Comparison of ENCODE assay signal across 9 mouse cellular contexts in the genomic region with DNA sequence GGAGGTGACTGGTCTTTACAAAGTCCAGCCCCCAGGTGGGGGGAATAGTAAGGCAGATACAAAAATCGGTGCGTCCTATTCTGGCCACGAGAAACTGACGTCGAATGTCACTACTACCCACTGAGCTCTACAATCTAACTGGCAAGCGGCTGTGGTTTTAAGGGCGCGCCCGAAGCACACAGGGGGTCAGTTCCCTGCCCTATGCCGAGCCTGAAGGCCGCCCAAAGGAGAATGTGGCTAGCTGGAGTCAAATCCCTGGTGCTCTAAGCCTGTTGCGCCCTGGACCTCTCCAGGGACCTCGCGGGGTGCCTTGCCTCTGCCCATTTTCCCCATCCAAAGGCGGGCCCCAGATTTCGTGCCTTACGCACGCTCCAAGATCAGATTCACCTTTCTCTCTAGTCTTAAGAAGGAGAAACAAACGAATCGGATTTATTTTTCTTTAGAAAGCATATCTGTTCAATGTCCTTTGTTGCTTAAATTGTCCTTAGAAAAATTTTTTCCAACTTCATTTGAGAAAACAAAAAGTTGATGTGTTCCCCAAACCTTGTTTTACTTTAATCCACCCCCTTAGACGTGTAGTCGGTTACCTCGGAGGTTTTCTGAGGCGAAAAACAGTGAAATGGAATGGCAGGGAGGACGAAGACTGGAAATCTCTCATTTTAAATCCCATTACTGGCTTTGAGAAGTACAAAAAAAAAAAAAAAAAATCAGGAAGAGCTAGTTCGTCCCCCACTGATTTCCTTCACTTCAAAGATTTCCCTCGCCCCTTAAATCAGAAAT.
DNase-seq lines count a peak whose midpoint lies in the region; ATAC-seq lines count a peak whose summit lies in the region.
"Had no signal": no experiment of that assay in that cellular context is flagged by ENCODE, and none has a peak within 500 bp of the region (broad histone marks: within the 10 kb centered on the region; RNA-seq: fewer than 3 reads in every experiment).

No protein-coding gene starts in this region.

- WGBS in heart, embryonic 12.5 days = 4% methylated on average over 27 of the region's 27 CpGs
- 2% methylated on average over 27 of the region's 27 CpGs for WGBS in embryonic facial prominence, embryonic 10.5 days
- 3% methylated on average over 27 of the region's 27 CpGs for WGBS in hindbrain, embryonic 15.5 days
- WGBS in midbrain, embryonic 14.5 days = 2% methylated on average over 27 of the region's 27 CpGs

- H3K36me3 ChIP-seq in heart, embryonic 12.5 days = no peaks in the 10 kb centered on the region
- no peaks in the 10 kb centered on the region for H3K36me3 ChIP-seq in embryonic facial prominence, embryonic 10.5 days (replicated peaks)
- H3K36me3 ChIP-seq in hindbrain, embryonic 15.5 days = no peaks in the 10 kb centered on the region
- no peaks in the 10 kb centered on the region for H3K36me3 ChIP-seq in midbrain, embryonic 14.5 days (ENCODE audit: control insufficient read depth, insufficient read depth, low read length)

- no peak overlapping the region for H3K27ac ChIP-seq in heart, embryonic 12.5 days (ENCODE audit: poor library complexity, severe bottlenecking)
- no peak overlapping the region; the same call in 1 of the 2 replicates for H3K27ac ChIP-seq in embryonic facial prominence, embryonic 10.5 days (replicated peaks)
- peak overlapping the region; percentile 75 for H3K27ac ChIP-seq in hindbrain, embryonic 15.5 days (replicated peaks)
- peak overlapping the region; percentile 89 for H3K27ac ChIP-seq in midbrain, embryonic 14.5 days (replicated peaks; ENCODE audit: low read depth, low read length)

- H3K9ac ChIP-seq in heart, embryonic 12.5 days = no peak overlapping the region
- H3K9ac ChIP-seq in hindbrain, embryonic 15.5 days = no peak overlapping the region
- peak overlapping the region; percentile 52 for H3K9ac ChIP-seq in midbrain, embryonic 14.5 days (replicated peaks; ENCODE audit: low read length)

- H3K4me2 ChIP-seq in heart, embryonic 12.5 days = peak overlapping the region; percentile 68
- H3K4me2 ChIP-seq in hindbrain, embryonic 15.5 days = peak overlapping the region; percentile 50
- peak overlapping the region; percentile 55 for H3K4me2 ChIP-seq in midbrain, embryonic 14.5 days (ENCODE audit: low read length)

- H3K4me1 ChIP-seq in heart, embryonic 12.5 days (replicated peaks) = peaks cover 48% of the 10 kb centered on the region
- peaks cover 92% of the 10 kb centered on the region for H3K4me1 ChIP-seq in embryonic facial prominence, embryonic 10.5 days
- peaks cover 31% of the 10 kb centered on the region for H3K4me1 ChIP-seq in hindbrain, embryonic 15.5 days (replicated peaks)
- peaks cover 55% of the 10 kb centered on the region for H3K4me1 ChIP-seq in midbrain, embryonic 14.5 days (ENCODE audit: control insufficient read depth, insufficient read depth, low read length)

- DNase-seq in heart, postnatal 4 days = no peak
- DNase-seq in embryonic facial prominence, embryonic 10.5 days (ENCODE audit: low spot score) = no peak
- DNase-seq in midbrain, embryonic 14.5 days = peak; percentile 65
- no peak for DNase-seq in layer of hippocampus, adult 18-20 months (ENCODE audit: low spot score in 2 of 2)
- no peak for DNase-seq in spleen, postnatal 36 days (ENCODE audit: low spot score in 2 of 2)
- DNase-seq in spleen, postnatal 14 days (ENCODE audit: low spot score in 2 of 2) = no peak

- H3K9me3 ChIP-seq in heart, embryonic 12.5 days (replicated peaks) = no peaks in the 10 kb centered on the region
- no peaks in the 10 kb centered on the region for H3K9me3 ChIP-seq in embryonic facial prominence, embryonic 10.5 days
- no peaks in the 10 kb centered on the region for H3K9me3 ChIP-seq in hindbrain, embryonic 15.5 days
- no peaks in the 10 kb centered on the region for H3K9me3 ChIP-seq in midbrain, embryonic 14.5 days (ENCODE audit: control insufficient read depth, low read length)
- H3K9me3 ChIP-seq: megakaryocyte, embryonic 14.5 days had no signal

- H3K4me3 ChIP-seq in heart, embryonic 12.5 days = peak overlapping the region; percentile 44
- peak overlapping the region; percentile 47 for H3K4me3 ChIP-seq in embryonic facial prominence, embryonic 10.5 days
- H3K4me3 ChIP-seq in hindbrain, embryonic 15.5 days = no peak overlapping the region
- H3K4me3 ChIP-seq in midbrain, embryonic 14.5 days (replicated peaks; ENCODE audit: low read depth, low read length) = peak overlapping the region; percentile 23

- H3K27me3 ChIP-seq in heart, embryonic 12.5 days (replicated peaks) = peaks cover 60% of the 10 kb centered on the region
- peaks cover 90% of the 10 kb centered on the region for H3K27me3 ChIP-seq in embryonic facial prominence, embryonic 10.5 days (replicated peaks; ENCODE audit: low read depth, poor library complexity, severe bottlenecking)
- H3K27me3 ChIP-seq in hindbrain, embryonic 15.5 days = peaks cover 44% of the 10 kb centered on the region
- peaks cover 20% of the 10 kb centered on the region for H3K27me3 ChIP-seq in midbrain, embryonic 14.5 days (ENCODE audit: control insufficient read depth, insufficient read depth, low read length)

- no peak for ATAC-seq in heart, embryonic 12.5 days (ENCODE audit: insufficient number of reproducible peaks, low FRiP score)
- no peak for ATAC-seq in hindbrain, embryonic 15.5 days (ENCODE audit: low FRiP score, low read depth)
- no peak for ATAC-seq in midbrain, embryonic 14.5 days (ENCODE audit: low FRiP score, low TSS enrichment)

Comparison
In these comparisons a context has a peak if more than half of its experiments do, and no peak if none do; other contexts are left out.
1. H3K27ac ChIP-seq: peak in hindbrain, embryonic 15.5 days (single experiment) and midbrain, embryonic 14.5 days (single experiment); none in heart, embryonic 12.5 days (single experiment) and embryonic facial prominence, embryonic 10.5 days (single experiment).
2. Peak in every context shown above with its lines, with median percentiles within 50 percentile points of each other: H3K4me2 ChIP-seq.